Mouse (Mus musculus): ENCODE measurements around the gene Cops2. TPM values are rescaled to one million over a fixed set of nuclear protein-coding genes. Genes with fewer than 3 reads are reported as not detected.

The Cops2 gene
- 77.2 and 81.0 TPM in 2 replicates for polyA plus RNA-seq (2014; fragmentation: Nextera tagmentation; extraction: Ambion mirVana)

- Histone ChIP-seq H3K9ac (ENCODE audit: low read length) (peak within 1 kb of the TSS; percentile 98), H3K27me3 (replicated peaks; ENCODE audit: control insufficient read depth, insufficient read depth, low read length) (no peaks in the 10 kb centered on the region), H3K4me1 (ENCODE audit: control insufficient read depth, insufficient read depth, low read length) (peaks cover 11% of the 10 kb centered on the region), H3K4me2 (ENCODE audit: low read length) (peak within 1 kb of the TSS; percentile 76), H3K27ac (ENCODE audit: low read depth, low read length) (peak within 1 kb of the TSS; percentile 82), H3K4me3 (ENCODE audit: low read depth, low read length) (peak within 1 kb of the TSS; percentile 100), H3K36me3 (ENCODE audit: control insufficient read depth, insufficient read depth, low read length) (no peaks in the 10 kb centered on the region), H3K9me3 (replicated peaks; ENCODE audit: control insufficient read depth, low read length) (no peaks in the 10 kb centered on the region)
- peak; percentile 99 for ATAC-seq
- under 1% methylated on average over 44 of the region's 54 CpGs for WGBS
- peak; percentile 98 for DNase-seq (ENCODE audit: low spot score)
These were observed at the start of gene Cops2, which contains the start of gene Galk2 for GRCm38 (mm10) chr2:125858521-125859280. Gene Cops2, minus strand, starts transcription at chr2:125859139. Gene Galk2, plus strand, starts transcription at chr2:125859109.

- Histone ChIP-seq H3K4me2 (ENCODE audit: low read length) (no peak overlapping the region), H3K27me3 (replicated peaks; ENCODE audit: control insufficient read depth, insufficient read depth, low read length) (no peaks in the 10 kb centered on the region), H3K9ac (ENCODE audit: low read length) (no peak overlapping the region), H3K36me3 (ENCODE audit: control insufficient read depth, insufficient read depth, low read length) (no peaks in the 10 kb centered on the region), H3K27ac (ENCODE audit: low read depth, low read length) (no peak overlapping the region), H3K4me3 (ENCODE audit: low read depth, low read length) (no peak overlapping the region), H3K4me1 (ENCODE audit: control insufficient read depth, insufficient read depth, low read length) (no peaks in the 10 kb centered on the region), H3K9me3 (replicated peaks; ENCODE audit: control insufficient read depth, low read length) (no peaks in the 10 kb centered on the region)
- WGBS: 88% methylated on average over 4 of the region's 4 CpGs
- no peak for DNase-seq (ENCODE audit: low spot score)
- ATAC-seq: no peak
These were observed 48.8 kb upstream of the Cops2 start for GRCm38 (mm10) chr2:125907580-125908255.

- no peak overlapping the region for H3K4me3 ChIP-seq (ENCODE audit: low read depth, low read length)
- no peak overlapping the region for H3K27ac ChIP-seq (ENCODE audit: low read depth, low read length)
- no peak overlapping the region for H3K4me2 ChIP-seq (ENCODE audit: low read length)
- 86% methylated on average over 4 of the region's 4 CpGs for WGBS
- ATAC-seq: no peak
- H3K27me3 ChIP-seq (replicated peaks; ENCODE audit: control insufficient read depth, insufficient read depth, low read length): no peaks in the 10 kb centered on the region
- no peaks in the 10 kb centered on the region for H3K9me3 ChIP-seq (replicated peaks; ENCODE audit: control insufficient read depth, low read length)
- no peaks in the 10 kb centered on the region for H3K4me1 ChIP-seq (ENCODE audit: control insufficient read depth, insufficient read depth, low read length)
- no peak overlapping the region for H3K9ac ChIP-seq (ENCODE audit: low read length)
- DNase-seq (ENCODE audit: low spot score): no peak
- no peaks in the 10 kb centered on the region for H3K36me3 ChIP-seq (ENCODE audit: control insufficient read depth, insufficient read depth, low read length)
These were observed 47.6 kb upstream of the Cops2 start for GRCm38 (mm10) chr2:125906407-125907066.

GRCm38 (mm10) chr2:125901426-125901825, 42.5 kb upstream of the Cops2 start:
- H3K9me3 ChIP-seq (replicated peaks; ENCODE audit: control insufficient read depth, low read length): no peaks in the 10 kb centered on the region
- 92% methylated on average over 3 of the region's 3 CpGs for WGBS
- H3K9ac ChIP-seq (ENCODE audit: low read length): no peak overlapping the region
- no peaks in the 10 kb centered on the region for H3K36me3 ChIP-seq (ENCODE audit: control insufficient read depth, insufficient read depth, low read length)
- no peaks in the 10 kb centered on the region for H3K4me1 ChIP-seq (ENCODE audit: control insufficient read depth, insufficient read depth, low read length)
- ATAC-seq: no peak
- no peak for DNase-seq (ENCODE audit: low spot score)
- no peak overlapping the region for H3K4me2 ChIP-seq (ENCODE audit: low read length)
- no peak overlapping the region for H3K4me3 ChIP-seq (ENCODE audit: low read depth, low read length)
- no peak overlapping the region for H3K27ac ChIP-seq (ENCODE audit: low read depth, low read length)
- H3K27me3 ChIP-seq (replicated peaks; ENCODE audit: control insufficient read depth, insufficient read depth, low read length): no peaks in the 10 kb centered on the region

- WGBS: 90% methylated on average over 6 of the region's 6 CpGs
- DNase-seq (ENCODE audit: low spot score): no peak
These were observed 42.0 kb upstream of the Cops2 start for GRCm38 (mm10) chr2:125900797-125901410.

GRCm38 (mm10) chr2:125896355-125896754, 37.4 kb upstream of the Cops2 start:
- no peaks in the 10 kb centered on the region for H3K4me1 ChIP-seq (ENCODE audit: control insufficient read depth, insufficient read depth, low read length)
- H3K4me2 ChIP-seq (ENCODE audit: low read length): no peak overlapping the region
- no peak overlapping the region for H3K4me3 ChIP-seq (ENCODE audit: low read depth, low read length)
- 86% methylated on average over 3 of the region's 3 CpGs for WGBS
- no peak for DNase-seq (ENCODE audit: low spot score)
- ATAC-seq: no peak
- no peaks in the 10 kb centered on the region for H3K27me3 ChIP-seq (replicated peaks; ENCODE audit: control insufficient read depth, insufficient read depth, low read length)
- H3K9ac ChIP-seq (ENCODE audit: low read length): no peak overlapping the region
- H3K9me3 ChIP-seq (replicated peaks; ENCODE audit: control insufficient read depth, low read length): no peaks in the 10 kb centered on the region
- no peak overlapping the region for H3K27ac ChIP-seq (ENCODE audit: low read depth, low read length)
- no peaks in the 10 kb centered on the region for H3K36me3 ChIP-seq (ENCODE audit: control insufficient read depth, insufficient read depth, low read length)

More at GRCm38 (mm10) chr2:125900797-125901410, 42.0 kb upstream of the Cops2 start:
- H3K4me2 ChIP-seq (ENCODE audit: low read length): no peak overlapping the region
- no peaks in the 10 kb centered on the region for H3K4me1 ChIP-seq (ENCODE audit: control insufficient read depth, insufficient read depth, low read length)
- no peak for ATAC-seq
- no peak overlapping the region for H3K27ac ChIP-seq (ENCODE audit: low read depth, low read length)
- H3K9me3 ChIP-seq (replicated peaks; ENCODE audit: control insufficient read depth, low read length): no peaks in the 10 kb centered on the region
- no peaks in the 10 kb centered on the region for H3K36me3 ChIP-seq (ENCODE audit: control insufficient read depth, insufficient read depth, low read length)
- no peaks in the 10 kb centered on the region for H3K27me3 ChIP-seq (replicated peaks; ENCODE audit: control insufficient read depth, insufficient read depth, low read length)
- H3K4me3 ChIP-seq (ENCODE audit: low read depth, low read length): no peak overlapping the region
- no peak overlapping the region for H3K9ac ChIP-seq (ENCODE audit: low read length)

- H3K4me2 ChIP-seq (ENCODE audit: low read length): no peak overlapping the region
- 92% methylated on average over 4 of the region's 4 CpGs for WGBS
- H3K9ac ChIP-seq (ENCODE audit: low read length): no peak overlapping the region
- no peaks in the 10 kb centered on the region for H3K4me1 ChIP-seq (ENCODE audit: control insufficient read depth, insufficient read depth, low read length)
- H3K27me3 ChIP-seq (replicated peaks; ENCODE audit: control insufficient read depth, insufficient read depth, low read length): no peaks in the 10 kb centered on the region
- H3K9me3 ChIP-seq (replicated peaks; ENCODE audit: control insufficient read depth, low read length): no peaks in the 10 kb centered on the region
- no peak overlapping the region for H3K4me3 ChIP-seq (ENCODE audit: low read depth, low read length)
- no peaks in the 10 kb centered on the region for H3K36me3 ChIP-seq (ENCODE audit: control insufficient read depth, insufficient read depth, low read length)
- ATAC-seq (no peak), DNase-seq (ENCODE audit: low spot score) (no peak)
- no peak overlapping the region for H3K27ac ChIP-seq (ENCODE audit: low read depth, low read length)
These were observed 36.2 kb upstream of the Cops2 start for GRCm38 (mm10) chr2:125895099-125895498.

- WGBS: 41% methylated on average over 6 of the region's 6 CpGs
- no peak overlapping the region for H3K4me2 ChIP-seq (ENCODE audit: low read length)
- H3K27ac ChIP-seq (ENCODE audit: low read depth, low read length): no peak overlapping the region
- no peaks in the 10 kb centered on the region for H3K4me1 ChIP-seq (ENCODE audit: control insufficient read depth, insufficient read depth, low read length)
- no peak overlapping the region for H3K4me3 ChIP-seq (ENCODE audit: low read depth, low read length)
- no peaks in the 10 kb centered on the region for H3K27me3 ChIP-seq (replicated peaks; ENCODE audit: control insufficient read depth, insufficient read depth, low read length)
- ATAC-seq (no peak), DNase-seq (ENCODE audit: low spot score) (peak; percentile 72)
- H3K9ac ChIP-seq (ENCODE audit: low read length): no peak overlapping the region
- H3K36me3 ChIP-seq (ENCODE audit: control insufficient read depth, insufficient read depth, low read length): no peaks in the 10 kb centered on the region
- no peaks in the 10 kb centered on the region for H3K9me3 ChIP-seq (replicated peaks; ENCODE audit: control insufficient read depth, low read length)
These were observed 34.2 kb upstream of the Cops2 start for GRCm38 (mm10) chr2:125893096-125893495.
